Mouse (Mus musculus): ENCODE measurements around the gene Dock1. TPM values are rescaled to one million over a fixed set of nuclear protein-coding genes. Genes with fewer than 3 reads are reported as not detected.

Dock1 gene
- polyA plus RNA-seq, 1 experiment from 2014 or later: 25.0 TPM

DNA sequence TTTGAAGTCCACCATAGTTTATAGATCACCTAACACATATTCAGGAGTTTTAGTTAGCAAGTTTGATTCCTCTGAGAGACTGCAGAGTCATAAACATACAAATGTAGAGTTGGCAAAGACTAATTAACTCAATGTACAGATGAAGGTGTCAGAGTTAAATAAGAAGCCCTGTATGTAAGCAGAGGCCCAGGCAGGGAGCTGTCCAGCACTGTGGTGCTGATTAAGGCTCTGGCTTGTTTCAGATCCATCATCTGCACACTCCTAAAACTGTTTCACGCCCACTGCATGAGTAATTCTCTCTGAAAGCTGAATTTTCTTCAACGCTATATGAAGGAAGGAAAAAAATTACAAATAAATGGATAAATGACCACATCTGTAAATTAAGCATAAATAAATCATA, 193.7 kb downstream of the Dock1 start:
- Histone ChIP-seq H3K27ac (ENCODE audit: low read depth, low read length) (no peak overlapping the region), H3K27me3 (ENCODE audit: control insufficient read depth, insufficient read depth, low read length) (no peaks in the 10 kb centered on the region), H3K4me2 (replicated peaks; ENCODE audit: low read depth, low read length) (no peak overlapping the region), H3K4me1 (replicated peaks; ENCODE audit: control insufficient read depth, insufficient read depth, low read length) (no peaks in the 10 kb centered on the region), H3K9me3 (ENCODE audit: control insufficient read depth, low read length) (no peaks in the 10 kb centered on the region), H3K4me3 (ENCODE audit: low read depth, low read length) (no peak overlapping the region), H3K9ac (ENCODE audit: low read depth, low read length) (no peak overlapping the region), H3K36me3 (ENCODE audit: control insufficient read depth, insufficient read depth, low read length) (no peaks in the 10 kb centered on the region)
- 83% methylated on average over 2 of the region's 2 CpGs for WGBS
- ATAC-seq (ENCODE audit: low FRiP score) (no peak), DNase-seq (ENCODE audit: low spot score) (peak; percentile 55)

GRCm38 (mm10) chr7:134872511-134872910, 202.1 kb downstream of the Dock1 start:
- no peaks in the 10 kb centered on the region for H3K36me3 ChIP-seq (ENCODE audit: control insufficient read depth, insufficient read depth, low read length)
- no peaks in the 10 kb centered on the region for H3K4me1 ChIP-seq (replicated peaks; ENCODE audit: control insufficient read depth, insufficient read depth, low read length)
- no peak overlapping the region for H3K4me3 ChIP-seq (ENCODE audit: low read depth, low read length)
- H3K27ac ChIP-seq (ENCODE audit: low read depth, low read length): no peak overlapping the region
- H3K4me2 ChIP-seq (replicated peaks; ENCODE audit: low read depth, low read length): no peak overlapping the region
- no peaks in the 10 kb centered on the region for H3K27me3 ChIP-seq (ENCODE audit: control insufficient read depth, insufficient read depth, low read length)
- H3K9ac ChIP-seq (ENCODE audit: low read depth, low read length): no peak overlapping the region
- ATAC-seq (ENCODE audit: low FRiP score) (no peak), DNase-seq (ENCODE audit: low spot score) (no peak)
- no peaks in the 10 kb centered on the region for H3K9me3 ChIP-seq (ENCODE audit: control insufficient read depth, low read length)
- 79% methylated on average over 3 of the region's 3 CpGs for WGBS

GRCm38 (mm10) chr7:134872981-134873380, 202.5 kb downstream of the Dock1 start:
- WGBS: 96% methylated on average over 7 of the region's 7 CpGs
- no peak overlapping the region for H3K27ac ChIP-seq (ENCODE audit: low read depth, low read length)
- H3K9ac ChIP-seq (ENCODE audit: low read depth, low read length): no peak overlapping the region
- no peaks in the 10 kb centered on the region for H3K27me3 ChIP-seq (ENCODE audit: control insufficient read depth, insufficient read depth, low read length)
- DNase-seq (ENCODE audit: low spot score) (no peak), ATAC-seq (ENCODE audit: low FRiP score) (no peak)
- H3K4me2 ChIP-seq (replicated peaks; ENCODE audit: low read depth, low read length): no peak overlapping the region
- no peak overlapping the region for H3K4me3 ChIP-seq (ENCODE audit: low read depth, low read length)
- no peaks in the 10 kb centered on the region for H3K9me3 ChIP-seq (ENCODE audit: control insufficient read depth, low read length)
- no peaks in the 10 kb centered on the region for H3K4me1 ChIP-seq (replicated peaks; ENCODE audit: control insufficient read depth, insufficient read depth, low read length)
- H3K36me3 ChIP-seq (ENCODE audit: control insufficient read depth, insufficient read depth, low read length): no peaks in the 10 kb centered on the region

DNA sequence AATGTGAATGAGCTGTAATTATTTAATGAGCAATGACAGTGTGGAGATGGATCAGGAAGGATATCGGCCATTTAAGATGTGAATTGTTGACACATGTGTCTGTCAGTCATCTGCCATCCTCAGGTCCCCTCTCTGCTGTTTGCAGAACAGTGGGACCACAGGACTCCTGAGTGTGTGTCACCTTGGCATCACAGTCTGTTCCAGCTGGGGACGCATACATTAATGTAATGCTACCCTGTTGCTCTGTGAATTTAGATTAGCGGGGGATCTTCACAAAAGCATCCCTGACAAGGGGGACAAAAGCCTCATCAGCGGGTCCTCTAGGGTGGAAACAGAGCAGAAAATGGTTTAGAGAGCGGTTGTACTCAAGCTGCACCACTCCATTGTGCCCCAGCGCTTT, 208.5 kb downstream of the Dock1 start:
- ATAC-seq (ENCODE audit: low FRiP score) (peak; percentile 71), DNase-seq (ENCODE audit: low spot score) (peak; percentile 41)
- Histone ChIP-seq H3K9me3 (ENCODE audit: control insufficient read depth, low read length) (no peaks in the 10 kb centered on the region), H3K36me3 (ENCODE audit: control insufficient read depth, insufficient read depth, low read length) (no peaks in the 10 kb centered on the region), H3K27ac (ENCODE audit: low read depth, low read length) (no peak overlapping the region), H3K9ac (ENCODE audit: low read depth, low read length) (no peak overlapping the region), H3K27me3 (ENCODE audit: control insufficient read depth, insufficient read depth, low read length) (no peaks in the 10 kb centered on the region), H3K4me1 (replicated peaks; ENCODE audit: control insufficient read depth, insufficient read depth, low read length) (no peaks in the 10 kb centered on the region), H3K4me3 (ENCODE audit: low read depth, low read length) (no peak overlapping the region), H3K4me2 (replicated peaks; ENCODE audit: low read depth, low read length) (no peak overlapping the region)
- WGBS: 27% methylated on average over 6 of the region's 6 CpGs

DNA sequence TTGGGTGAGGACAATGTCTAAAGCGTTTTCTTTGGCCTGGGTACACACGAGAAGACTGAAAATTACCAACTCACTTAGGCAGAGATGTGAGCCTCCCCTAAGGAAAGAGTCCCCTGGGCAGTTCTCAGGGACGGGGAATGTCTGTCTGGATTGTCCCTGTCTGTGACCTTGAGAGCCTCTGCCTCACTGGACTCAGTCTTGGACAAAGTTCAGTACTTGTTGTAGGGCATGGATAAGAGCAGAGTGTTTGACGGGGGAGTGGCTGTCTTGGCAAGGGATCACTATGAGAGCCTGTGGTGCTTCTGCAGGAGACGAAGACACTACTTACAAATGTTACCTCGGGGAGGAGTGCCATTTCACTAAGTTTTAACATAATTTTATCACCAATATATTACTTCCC, 210.0 kb downstream of the Dock1 start:
- no peak for DNase-seq (ENCODE audit: low spot score)
- Histone ChIP-seq H3K4me2 (replicated peaks; ENCODE audit: low read depth, low read length) (no peak overlapping the region), H3K4me1 (replicated peaks; ENCODE audit: control insufficient read depth, insufficient read depth, low read length) (no peaks in the 10 kb centered on the region), H3K9me3 (ENCODE audit: control insufficient read depth, low read length) (no peaks in the 10 kb centered on the region), H3K27me3 (ENCODE audit: control insufficient read depth, insufficient read depth, low read length) (no peaks in the 10 kb centered on the region), H3K27ac (ENCODE audit: low read depth, low read length) (no peak overlapping the region), H3K9ac (ENCODE audit: low read depth, low read length) (no peak overlapping the region), H3K36me3 (ENCODE audit: control insufficient read depth, insufficient read depth, low read length) (no peaks in the 10 kb centered on the region), H3K4me3 (ENCODE audit: low read depth, low read length) (no peak overlapping the region)
- WGBS: 69% methylated on average over 6 of the region's 6 CpGs
- ATAC-seq (ENCODE audit: low FRiP score): no peak

DNA sequence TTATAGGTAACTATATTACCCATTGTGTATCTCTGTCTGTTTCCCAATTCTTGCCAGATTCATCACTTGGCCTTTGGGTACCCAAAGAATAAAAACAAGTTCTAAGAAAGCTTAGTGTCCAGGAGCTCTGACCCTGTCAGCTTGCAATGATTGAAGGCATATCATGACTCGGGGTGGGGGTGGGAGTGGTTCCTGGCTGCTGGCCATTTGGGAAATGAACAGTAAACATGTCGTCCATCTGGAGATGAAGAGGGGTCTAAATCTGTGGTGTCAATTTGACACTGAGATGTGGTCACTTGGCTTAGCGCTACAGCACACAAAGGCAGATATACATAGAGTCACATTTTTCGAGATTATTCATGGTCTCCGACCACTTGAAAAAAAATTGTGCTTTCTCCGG, 213.1 kb downstream of the Dock1 start:
- DNase-seq (ENCODE audit: low spot score) (no peak), ATAC-seq (ENCODE audit: low FRiP score) (no peak)
- no peaks in the 10 kb centered on the region for H3K9me3 ChIP-seq (ENCODE audit: control insufficient read depth, low read length)
- 75% methylated on average over 6 of the region's 6 CpGs for WGBS
- no peak overlapping the region for H3K27ac ChIP-seq (ENCODE audit: low read depth, low read length)
- H3K9ac ChIP-seq (ENCODE audit: low read depth, low read length): no peak overlapping the region
- no peaks in the 10 kb centered on the region for H3K4me1 ChIP-seq (replicated peaks; ENCODE audit: control insufficient read depth, insufficient read depth, low read length)
- H3K36me3 ChIP-seq (ENCODE audit: control insufficient read depth, insufficient read depth, low read length): no peaks in the 10 kb centered on the region
- H3K4me2 ChIP-seq (replicated peaks; ENCODE audit: low read depth, low read length): no peak overlapping the region
- no peak overlapping the region for H3K4me3 ChIP-seq (ENCODE audit: low read depth, low read length)
- H3K27me3 ChIP-seq (ENCODE audit: control insufficient read depth, insufficient read depth, low read length): no peaks in the 10 kb centered on the region

- no peaks in the 10 kb centered on the region for H3K36me3 ChIP-seq (ENCODE audit: control insufficient read depth, insufficient read depth, low read length)
- no peaks in the 10 kb centered on the region for H3K4me1 ChIP-seq (replicated peaks; ENCODE audit: control insufficient read depth, insufficient read depth, low read length)
- H3K9me3 ChIP-seq (ENCODE audit: control insufficient read depth, low read length): no peaks in the 10 kb centered on the region
- no peak overlapping the region for H3K27ac ChIP-seq (ENCODE audit: low read depth, low read length)
- no peaks in the 10 kb centered on the region for H3K27me3 ChIP-seq (ENCODE audit: control insufficient read depth, insufficient read depth, low read length)
- peak; percentile 45; the same call in 1 of the 2 replicates for ATAC-seq (ENCODE audit: low FRiP score)
- DNase-seq (ENCODE audit: low spot score): peak; percentile 15
- 78% methylated on average over 13 of the region's 13 CpGs for WGBS
- no peak overlapping the region for H3K4me3 ChIP-seq (ENCODE audit: low read depth, low read length)
- H3K9ac ChIP-seq (ENCODE audit: low read depth, low read length): no peak overlapping the region
- H3K4me2 ChIP-seq (replicated peaks; ENCODE audit: low read depth, low read length): no peak overlapping the region
Measured at GRCm38 (mm10) chr7:134892449-134892871, 222.0 kb downstream of the Dock1 start.

DNA sequence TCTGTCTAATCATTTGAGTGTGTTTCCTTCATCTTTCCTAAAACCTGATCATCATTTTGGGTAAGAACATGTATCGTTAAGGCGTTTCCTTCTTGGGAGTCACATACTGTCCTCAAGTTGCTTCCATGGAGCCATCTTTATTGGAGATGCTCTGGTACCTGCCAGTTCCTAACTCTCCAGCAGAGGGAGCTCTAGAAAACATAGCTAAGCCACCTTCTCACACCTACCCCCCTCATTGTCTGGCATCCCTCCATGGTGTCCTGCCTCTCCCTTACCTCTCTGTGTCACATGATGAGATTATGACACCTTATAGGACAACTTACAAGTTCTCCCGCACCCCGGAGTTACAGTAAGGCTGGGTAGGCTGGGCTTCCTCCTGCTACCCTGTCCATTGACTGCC, 222.5 kb downstream of the Dock1 start:
- Histone ChIP-seq H3K36me3 (ENCODE audit: control insufficient read depth, insufficient read depth, low read length) (no peaks in the 10 kb centered on the region), H3K4me3 (ENCODE audit: low read depth, low read length) (no peak overlapping the region), H3K27me3 (ENCODE audit: control insufficient read depth, insufficient read depth, low read length) (no peaks in the 10 kb centered on the region), H3K4me2 (replicated peaks; ENCODE audit: low read depth, low read length) (no peak overlapping the region), H3K27ac (ENCODE audit: low read depth, low read length) (no peak overlapping the region), H3K9me3 (ENCODE audit: control insufficient read depth, low read length) (no peaks in the 10 kb centered on the region), H3K9ac (ENCODE audit: low read depth, low read length) (no peak overlapping the region), H3K4me1 (replicated peaks; ENCODE audit: control insufficient read depth, insufficient read depth, low read length) (no peaks in the 10 kb centered on the region)
- WGBS: 87% methylated on average over 4 of the region's 4 CpGs
- ATAC-seq (ENCODE audit: low FRiP score): no peak
- DNase-seq (ENCODE audit: low spot score): peak; percentile 25

DNA sequence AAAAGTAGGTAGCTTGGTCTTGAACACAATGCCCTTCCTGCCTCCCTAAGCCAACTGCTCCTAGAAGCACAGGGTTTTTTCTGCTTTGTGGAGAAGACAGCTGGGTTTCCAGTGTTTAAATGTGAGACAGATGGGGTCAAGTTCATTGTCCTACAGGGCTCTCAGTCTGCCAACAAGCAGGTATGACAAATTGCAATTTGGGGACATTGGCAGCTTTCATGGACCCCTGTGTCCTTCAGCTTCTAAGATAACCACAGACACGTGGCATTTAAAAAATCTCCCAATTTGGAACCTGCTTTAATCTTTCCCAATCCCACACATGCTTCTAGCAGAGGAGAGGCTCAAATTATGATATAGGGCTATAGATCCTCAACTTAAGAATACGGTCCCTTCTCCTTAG, 224.2 kb downstream of the Dock1 start:
- no peaks in the 10 kb centered on the region for H3K4me1 ChIP-seq (replicated peaks; ENCODE audit: control insufficient read depth, insufficient read depth, low read length)
- no peak overlapping the region for H3K27ac ChIP-seq (ENCODE audit: low read depth, low read length)
- ATAC-seq (ENCODE audit: low FRiP score) (no peak), DNase-seq (ENCODE audit: low spot score) (no peak)
- H3K4me2 ChIP-seq (replicated peaks; ENCODE audit: low read depth, low read length): no peak overlapping the region
- no peaks in the 10 kb centered on the region for H3K27me3 ChIP-seq (ENCODE audit: control insufficient read depth, insufficient read depth, low read length)
- no peak overlapping the region for H3K9ac ChIP-seq (ENCODE audit: low read depth, low read length)
- WGBS: 77% methylated on average over 2 of the region's 2 CpGs
- no peaks in the 10 kb centered on the region for H3K9me3 ChIP-seq (ENCODE audit: control insufficient read depth, low read length)
- no peaks in the 10 kb centered on the region for H3K36me3 ChIP-seq (ENCODE audit: control insufficient read depth, insufficient read depth, low read length)
- H3K4me3 ChIP-seq (ENCODE audit: low read depth, low read length): no peak overlapping the region

Data from hindbrain, embryonic 11.5 days (tissue).